Comparison of ENCODE assay signal across 15 mouse cellular contexts in genomic region chr10:55237156-55237555, GRCm38 (mm10).
"Had no signal": no experiment of that assay in that cellular context is flagged by ENCODE, and none has a peak within 500 bp of the region (broad histone marks: within the 10 kb centered on the region; RNA-seq: fewer than 3 reads in every experiment).

No protein-coding gene starts in this region.

- H3K9ac ChIP-seq: lung, embryonic 14.5 days; midbrain, embryonic 13.5 days; midbrain, embryonic 15.5 days; neural tube, embryonic 12.5 days had no signal

- H3K4me2 ChIP-seq: lung, embryonic 14.5 days; midbrain, embryonic 11.5 days; midbrain, embryonic 13.5 days; midbrain, embryonic 15.5 days; neural tube, embryonic 12.5 days had no signal

- H3K4me3 ChIP-seq: megakaryocyte, embryonic 14.5 days; midbrain, embryonic 13.5 days; midbrain, embryonic 15.5 days; neural tube, embryonic 12.5 days had no signal

- H3K27me3 ChIP-seq: megakaryocyte, embryonic 14.5 days; midbrain, embryonic 13.5 days; midbrain, embryonic 15.5 days; neural tube, embryonic 12.5 days had no signal

- H3K9me3 ChIP-seq: megakaryocyte, embryonic 14.5 days; midbrain, embryonic 13.5 days; midbrain, embryonic 15.5 days; neural tube, embryonic 12.5 days had no signal

- ATAC-seq: midbrain, embryonic 13.5 days; midbrain, embryonic 15.5 days had no signal

- H3K4me1 ChIP-seq: megakaryocyte, embryonic 14.5 days; midbrain, embryonic 13.5 days; midbrain, embryonic 15.5 days; neural tube, embryonic 12.5 days had no signal

- H3K27ac ChIP-seq: midbrain, embryonic 13.5 days; midbrain, embryonic 15.5 days; neural tube, embryonic 12.5 days had no signal

- H3K36me3 ChIP-seq: midbrain, embryonic 13.5 days; midbrain, embryonic 15.5 days; neural tube, embryonic 12.5 days had no signal

- DNase-seq: lung, adult 18-20 months; lung, embryonic 14.5 days; lung, postnatal 10 days; lung, postnatal 4 days; right cerebral cortex, postnatal 25 days; right cerebral cortex, postnatal 4 days; spleen, adult 18-20 months; thymus, adult 18-20 months; thymus, postnatal 14 days; thymus, postnatal 36 days had no signal
